Mouse (Mus musculus) right cerebral cortex, postnatal 4 days (tissue): ENCODE results near the gene Gm47283.
"Not testable (repeated sequence)": the region's sequence is repeated elsewhere in the genome, so short reads cannot be mapped to it uniquely, and the experiment has no call there.

Experiments
- DNase-seq: peaks from one replicate; pipeline ENCODE4 v3.0.0-alpha.2; 2022

Gene Gm47283

DNA sequence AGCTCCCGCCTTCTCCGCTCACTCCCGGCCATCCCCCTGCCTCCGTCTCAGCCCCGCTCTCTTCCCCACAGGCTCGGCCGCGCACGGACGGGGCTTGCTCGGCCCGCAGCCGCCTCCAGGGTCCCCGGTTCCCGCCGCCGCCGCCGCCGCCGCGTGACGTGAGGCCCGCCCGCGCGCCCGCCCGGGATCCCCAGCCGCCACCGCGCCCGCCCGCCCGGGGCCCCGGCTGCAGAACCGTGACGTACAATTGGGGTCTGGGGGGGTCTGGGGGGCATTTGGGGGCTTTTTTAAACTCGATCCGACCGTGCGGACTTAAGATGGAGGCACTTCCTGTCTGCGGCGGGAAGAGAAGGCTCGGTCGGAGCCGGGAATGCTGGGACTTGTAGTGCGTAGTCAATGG is at the start of gene Gm47283:
Gm47283 (plus strand) TSS at position 301 of the 400 bp plus-strand sequence.
- not testable (repeated sequence) for DNase-seq

DNA sequence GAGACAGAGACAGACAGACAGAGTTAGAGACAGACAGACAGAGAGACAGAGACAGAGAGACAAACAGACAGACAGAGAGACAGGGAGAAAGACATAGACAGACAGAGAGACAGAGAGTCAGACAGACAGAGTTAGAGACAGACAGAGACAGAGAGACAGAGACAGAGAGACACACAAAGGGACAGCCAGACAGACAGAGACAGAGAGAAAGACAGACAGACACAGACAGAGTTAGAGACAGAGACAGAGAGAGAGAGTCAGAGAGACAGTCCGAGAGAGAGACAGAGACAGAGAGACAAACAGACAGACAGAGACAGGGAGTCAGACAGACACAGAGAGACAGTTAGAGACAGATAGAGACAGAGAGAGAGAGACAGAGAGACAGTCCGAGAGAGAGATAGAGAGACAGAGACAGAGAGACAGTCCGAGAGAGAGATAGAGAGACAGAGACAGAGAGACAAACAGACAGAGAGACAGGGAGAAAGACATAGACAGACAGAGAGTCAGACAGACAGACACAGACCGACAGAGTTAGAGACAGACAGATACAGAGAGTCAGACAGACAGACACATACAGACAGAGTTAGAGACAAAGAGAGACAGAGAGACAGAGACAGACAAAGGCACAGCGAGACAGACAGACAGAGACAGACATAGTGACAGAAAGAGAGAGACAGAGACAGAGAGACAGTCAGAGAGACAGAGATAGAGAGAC is 49.2 kb upstream of the Gm47283 start:
- DNase-seq = not testable (repeated sequence)

DNA sequence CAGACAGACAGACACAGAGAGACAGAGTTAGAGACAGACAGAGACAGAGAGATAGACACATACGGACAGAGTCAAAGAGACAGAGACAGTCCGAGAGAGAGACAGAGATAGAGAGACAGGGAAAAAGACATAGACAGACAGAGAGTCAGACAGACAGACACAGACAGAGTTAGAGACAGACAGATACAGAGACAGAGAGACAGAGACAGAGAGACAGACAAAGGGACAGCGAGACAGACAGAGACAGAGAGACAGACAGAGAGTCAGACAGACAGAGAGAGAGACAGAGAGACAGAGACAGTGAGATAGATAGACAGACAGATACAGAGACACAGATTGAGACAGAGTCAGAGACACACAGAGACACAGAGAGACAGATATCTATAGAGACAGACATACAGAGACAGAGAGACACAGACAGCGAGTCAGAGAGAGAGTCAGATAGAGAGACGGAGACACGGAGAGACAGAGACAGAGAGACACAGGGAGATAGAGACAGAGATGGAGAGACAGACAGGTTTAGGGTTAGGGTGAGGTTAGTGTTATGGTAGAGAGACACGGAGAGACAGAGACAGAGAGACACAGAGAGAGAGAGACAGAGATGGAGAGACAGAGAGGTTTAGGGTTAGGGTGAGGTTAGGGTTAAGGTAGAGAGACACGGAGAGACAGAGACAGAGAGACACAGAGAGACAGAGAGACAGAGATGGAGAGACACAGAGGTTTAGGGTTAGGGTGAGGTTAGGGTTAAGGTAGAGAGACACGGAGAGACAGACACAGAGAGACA is 48.1 kb upstream of the Gm47283 start:
- not testable (repeated sequence) for DNase-seq

DNA sequence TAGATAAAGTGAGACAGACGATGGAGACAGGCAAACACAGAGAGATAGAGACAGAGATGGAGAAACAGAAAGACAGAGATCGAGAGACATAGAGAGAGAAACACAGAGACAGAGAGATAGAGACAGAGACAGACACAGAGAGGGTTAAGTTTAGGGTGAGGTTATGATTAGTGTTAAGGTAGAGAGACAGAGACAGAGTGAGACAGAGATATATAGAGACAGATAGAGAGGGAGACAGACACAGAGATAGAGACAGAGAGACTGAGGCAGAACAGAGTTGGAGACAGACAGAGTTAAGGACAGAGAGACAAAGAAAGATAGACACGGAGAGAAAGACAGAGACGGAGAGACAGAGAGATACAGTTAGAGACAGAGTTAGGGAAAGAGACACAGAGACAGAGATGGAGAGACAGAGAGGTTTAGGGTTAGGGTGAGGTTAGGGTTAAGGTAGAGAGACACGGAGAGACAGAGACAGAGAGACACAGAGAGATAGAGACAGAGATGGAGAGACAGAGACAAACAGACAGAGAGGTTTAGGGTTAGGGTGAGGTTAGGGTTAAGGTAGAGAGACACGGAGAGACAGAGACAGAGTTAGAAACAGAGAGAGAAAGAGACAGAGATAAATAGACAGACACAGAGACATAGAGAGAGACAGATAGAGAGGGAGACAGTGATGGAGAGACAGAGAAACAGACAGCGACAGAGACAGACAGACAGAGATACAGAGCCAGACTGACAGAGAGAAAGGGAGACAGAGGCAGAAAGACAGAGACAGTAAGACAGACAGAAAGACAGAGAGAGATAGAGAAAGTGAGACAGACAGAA is 46.7 kb upstream of the Gm47283 start:
- DNase-seq = no peak

DNA sequence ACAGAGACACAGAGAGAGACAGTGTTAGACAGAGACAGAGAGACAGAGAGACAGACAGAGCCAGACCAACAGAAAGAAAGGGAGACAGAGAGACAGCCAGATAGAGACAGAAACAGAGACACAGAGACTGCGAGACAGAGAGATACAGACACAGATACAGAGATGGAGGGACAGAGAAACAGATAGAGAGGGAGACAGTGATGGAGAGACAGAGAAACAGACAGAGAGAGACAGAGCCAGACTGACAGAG is 46.2 kb upstream of the Gm47283 start:
- DNase-seq = no peak

DNA sequence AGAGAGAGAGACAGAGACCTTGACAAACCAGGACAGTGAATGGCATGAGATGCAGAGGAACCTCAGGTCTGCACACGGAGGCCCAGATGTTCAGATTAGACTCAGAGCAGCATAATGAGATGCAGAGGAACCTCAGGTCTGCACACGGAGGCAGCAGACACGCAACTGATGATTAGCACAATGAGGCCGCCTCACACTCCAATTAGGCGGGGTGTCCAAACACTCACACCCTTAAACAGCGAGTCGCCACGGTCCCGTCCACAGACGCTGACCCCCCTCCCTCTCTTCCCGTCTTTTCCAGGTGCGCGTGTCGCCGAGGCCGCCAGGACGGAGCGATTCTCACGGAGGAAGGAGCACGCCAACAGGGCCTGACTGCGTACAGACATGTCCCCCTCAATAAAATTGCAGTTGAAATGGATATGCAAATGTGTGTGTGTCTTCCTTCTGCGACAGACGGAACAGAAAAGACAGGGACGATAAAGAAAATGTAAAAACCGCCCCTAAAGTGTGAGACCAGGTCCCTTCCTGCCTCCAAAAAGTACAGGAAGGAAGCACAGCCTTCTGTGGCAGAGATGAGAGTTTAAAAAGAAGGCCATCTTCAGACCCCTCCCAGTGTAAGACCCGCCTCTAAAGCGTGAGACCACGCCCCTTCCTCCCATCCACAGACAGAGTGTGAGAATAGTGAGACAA is 45.6 kb upstream of the Gm47283 start:
- DNase-seq = peak; percentile 50

DNA sequence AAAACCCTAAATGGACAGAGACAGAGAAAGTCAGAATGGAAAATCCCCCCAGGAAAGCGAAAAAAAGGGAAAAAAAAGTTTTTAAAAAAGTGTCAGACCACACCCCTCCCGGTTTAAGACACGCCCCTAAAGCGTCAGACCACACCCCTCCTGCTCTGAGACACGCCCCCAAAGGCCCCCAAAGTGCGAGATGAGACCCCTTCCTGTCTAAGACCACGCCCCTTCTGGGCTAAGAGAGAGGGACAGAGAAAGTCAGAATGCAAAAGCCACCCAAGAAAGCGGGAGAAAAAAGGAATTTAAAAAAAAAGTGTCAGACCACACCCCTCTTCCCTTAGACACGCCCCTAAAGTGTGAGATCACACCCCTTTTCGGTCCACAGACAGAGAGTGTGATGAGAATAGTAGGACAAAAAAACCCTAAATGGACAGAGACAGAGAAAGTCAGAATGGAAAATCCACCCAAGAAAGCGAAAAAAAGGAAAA is 45.0 kb upstream of the Gm47283 start:
- DNase-seq = peak; percentile 48

DNA sequence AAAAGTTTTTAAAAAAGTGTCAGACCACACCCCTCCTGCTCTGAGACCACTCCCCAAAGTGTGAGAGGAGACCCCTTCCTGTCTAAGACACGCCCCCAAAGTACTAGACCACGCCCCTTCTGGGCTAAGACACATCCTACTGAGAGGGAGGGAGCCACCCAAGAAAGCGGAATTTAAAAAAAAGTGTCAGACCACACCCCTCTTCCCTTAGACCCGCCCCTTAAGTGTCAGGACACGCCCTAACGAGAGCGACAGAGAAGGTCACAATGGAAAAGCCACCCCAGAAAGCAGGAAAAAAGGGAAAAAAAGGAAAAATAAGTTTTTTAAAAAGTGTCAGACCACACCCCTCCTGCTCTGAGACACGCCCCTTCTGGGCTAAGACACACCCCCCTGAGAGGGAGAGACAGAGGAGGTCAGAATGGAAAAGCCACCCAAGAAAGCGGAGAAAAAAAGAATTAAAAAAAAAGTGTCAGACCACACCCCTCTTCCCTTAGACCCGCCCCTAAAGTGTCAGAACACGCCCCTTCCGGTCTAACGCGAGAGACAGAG is 44.5 kb upstream of the Gm47283 start:
- DNase-seq = peak; percentile 37

DNA sequence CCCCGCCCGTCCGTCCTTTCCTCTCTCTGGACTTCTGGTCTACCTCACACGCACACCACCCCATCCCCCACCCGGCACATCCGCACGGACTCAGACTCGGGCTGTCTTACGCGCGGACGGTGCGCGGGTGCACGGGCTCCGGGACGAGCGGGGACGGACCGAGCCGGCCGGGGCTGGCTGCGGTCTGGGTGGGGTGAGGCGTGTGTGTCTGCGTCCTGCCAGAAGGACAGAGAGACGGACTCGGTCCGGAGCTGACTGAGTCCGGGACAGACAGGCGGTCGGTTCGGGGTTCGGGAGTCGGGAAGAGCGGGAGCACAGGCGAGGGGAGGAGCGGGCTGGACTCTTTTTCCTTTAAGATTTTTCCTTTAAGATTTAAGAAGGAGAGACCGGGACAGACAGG is 43.5 kb upstream of the Gm47283 start:
- peak; percentile 40 for DNase-seq

DNA sequence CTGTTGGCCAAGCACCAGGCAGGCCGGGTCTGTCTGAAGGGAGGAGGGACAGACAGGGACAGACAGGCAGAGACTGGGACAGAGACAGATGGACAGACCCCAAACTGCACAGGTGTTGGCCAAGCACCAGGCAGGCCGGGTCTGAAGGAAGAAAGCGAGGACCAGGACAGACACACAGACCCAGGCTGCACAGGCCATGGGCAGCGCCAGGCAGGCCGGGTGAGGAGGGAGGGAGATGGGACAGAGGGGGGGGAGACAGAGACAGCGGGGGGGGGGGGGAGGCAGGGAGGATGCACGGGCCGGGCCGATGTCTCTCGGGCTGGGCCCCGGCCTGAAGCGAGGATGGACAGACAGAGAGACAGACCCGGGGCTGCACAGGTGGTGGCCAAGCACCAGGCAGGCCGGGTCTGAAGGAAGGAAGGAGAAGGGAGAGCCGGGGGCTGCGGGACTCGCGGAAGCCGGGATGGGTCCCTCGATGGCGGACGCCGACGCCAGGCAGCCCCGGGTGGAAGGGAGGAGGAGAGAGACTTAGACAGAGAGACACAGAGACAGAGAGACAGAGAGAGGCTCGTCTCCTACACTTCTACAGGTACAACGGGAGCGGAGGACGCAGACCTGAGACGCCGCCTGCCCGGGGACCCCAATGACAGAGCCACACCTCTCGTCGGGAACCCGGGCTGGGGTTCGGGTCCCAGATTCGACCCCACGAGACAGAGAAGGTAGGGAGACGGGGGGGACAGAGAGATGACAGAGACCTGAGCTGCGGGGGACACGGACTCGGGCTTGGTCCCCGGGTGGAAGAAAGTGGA is 42.9 kb upstream of the Gm47283 start:
- peak; percentile 69 for DNase-seq

DNA sequence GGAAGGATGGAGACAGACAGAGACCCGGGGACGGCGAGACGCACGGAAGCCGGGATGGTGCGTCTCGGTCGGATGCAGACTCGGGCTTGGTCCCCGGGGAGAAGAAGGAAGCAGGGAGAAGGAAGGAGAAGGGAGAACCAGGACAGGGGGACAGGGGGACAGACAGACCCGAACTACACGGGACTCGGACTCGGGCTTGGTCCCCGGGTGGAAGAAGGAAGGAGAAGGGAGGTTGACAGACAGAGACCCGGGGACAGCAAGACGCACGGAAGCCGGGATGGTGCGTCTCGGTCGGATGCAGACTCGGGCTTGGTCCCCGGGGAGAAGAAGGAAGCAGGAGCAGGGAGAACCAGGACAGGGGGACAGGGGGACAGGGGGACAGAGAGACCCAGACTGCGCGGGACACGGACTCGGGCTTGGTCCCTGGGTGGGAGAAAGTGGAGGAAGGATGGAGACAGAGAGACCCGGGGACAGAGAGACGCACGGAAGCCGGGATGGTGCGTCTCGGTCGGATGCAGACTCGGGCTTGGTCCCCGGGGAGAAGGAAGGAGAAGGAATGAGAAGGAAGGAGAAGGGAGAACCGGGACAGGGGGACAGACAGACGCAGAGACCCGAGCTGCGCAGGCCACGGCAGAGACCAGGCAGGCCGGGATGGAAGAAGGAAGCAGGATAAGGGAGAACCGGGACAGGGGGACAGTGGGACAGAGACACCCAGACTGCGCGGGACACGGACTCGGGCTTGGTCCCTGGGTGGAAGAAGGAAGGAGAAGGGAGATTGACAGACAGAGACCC is 42.1 kb upstream of the Gm47283 start:
- not testable (repeated sequence) for DNase-seq

DNA sequence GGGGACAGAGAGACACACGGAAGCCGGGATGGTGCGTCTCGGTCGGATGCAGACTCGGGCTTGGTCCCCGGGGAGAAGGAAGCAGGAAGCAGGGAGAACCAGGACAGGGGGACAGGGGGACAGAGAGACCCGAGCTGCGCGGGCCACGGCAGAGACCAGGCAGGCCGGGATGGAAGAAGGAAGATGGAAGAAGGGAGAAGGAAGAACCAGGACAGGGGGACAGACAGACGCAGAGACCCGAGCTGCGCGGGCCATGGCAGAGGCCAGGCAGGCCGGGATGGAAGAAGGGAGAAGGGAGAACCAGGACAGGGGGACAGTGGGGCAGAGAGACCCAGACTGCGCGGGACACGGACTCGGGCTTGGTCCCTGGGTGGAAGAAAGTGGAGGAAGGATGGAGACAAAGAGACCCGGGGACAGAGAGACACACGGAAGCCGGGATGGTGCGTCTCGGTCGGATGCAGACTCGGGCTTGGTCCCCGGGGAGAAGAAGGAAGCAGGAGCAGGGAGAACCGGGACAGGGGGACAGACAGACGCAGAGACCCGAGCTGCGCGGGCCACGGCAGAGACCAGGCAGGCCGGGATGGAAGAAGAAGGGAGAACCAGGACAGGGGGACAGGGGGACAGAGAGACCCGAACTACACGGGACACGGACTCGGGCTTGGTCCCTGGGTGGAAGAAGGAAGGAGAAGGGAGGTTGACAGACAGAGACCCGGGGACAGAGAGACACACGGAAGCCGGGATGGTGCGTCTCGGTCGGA is 41.3 kb upstream of the Gm47283 start:
- peak; percentile 39 for DNase-seq

DNA sequence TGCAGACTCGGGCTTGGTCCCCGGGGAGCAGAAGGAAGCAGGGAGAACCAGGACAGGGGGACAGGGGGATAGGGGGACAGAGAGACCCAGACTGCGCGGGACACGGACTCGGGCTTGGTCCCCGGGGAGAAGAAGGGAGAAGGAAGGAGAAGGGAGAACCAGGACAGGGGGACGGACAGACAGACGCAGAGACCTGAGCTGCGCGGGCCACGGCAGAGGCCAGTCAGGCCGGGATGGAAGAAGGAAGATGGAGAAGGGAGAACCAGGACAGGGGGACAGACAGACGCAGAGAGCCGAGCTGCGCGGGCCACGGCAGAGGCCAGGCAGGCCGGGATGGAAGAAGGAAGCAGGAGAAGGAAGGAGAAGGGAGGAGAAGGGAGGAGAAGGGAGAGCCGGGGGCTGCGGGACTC is 40.7 kb upstream of the Gm47283 start:
- DNase-seq = no peak

DNA sequence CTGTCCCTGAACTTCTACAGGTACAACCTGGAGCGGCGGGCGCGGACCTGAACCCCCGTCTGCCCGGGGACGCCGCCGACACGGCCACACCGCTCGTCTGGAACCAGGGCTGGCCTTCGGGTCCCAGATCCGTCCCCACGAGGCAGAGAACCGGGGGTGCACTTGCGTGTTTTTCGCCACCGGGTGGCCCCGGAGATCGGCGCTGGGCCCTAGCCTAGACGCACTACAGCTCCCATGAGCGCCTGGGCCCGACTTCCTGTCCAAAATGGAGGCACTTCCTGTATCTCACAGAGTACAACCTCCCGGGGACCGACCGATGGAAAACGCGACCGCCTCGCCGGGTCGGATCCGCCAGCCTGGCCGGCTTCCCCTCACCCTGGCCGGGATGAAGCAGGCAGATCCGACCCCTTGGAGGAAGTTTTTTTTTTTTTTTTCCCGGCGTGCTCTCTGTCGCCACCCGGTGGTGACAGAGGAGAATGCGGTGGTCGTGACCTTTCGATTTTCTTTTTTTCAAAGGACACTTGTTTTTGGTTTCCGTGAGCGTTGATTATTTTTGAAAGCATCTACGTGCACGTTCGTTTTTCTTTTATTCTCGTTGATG is 40.1 kb upstream of the Gm47283 start:
- peak; percentile 94 for DNase-seq

DNA sequence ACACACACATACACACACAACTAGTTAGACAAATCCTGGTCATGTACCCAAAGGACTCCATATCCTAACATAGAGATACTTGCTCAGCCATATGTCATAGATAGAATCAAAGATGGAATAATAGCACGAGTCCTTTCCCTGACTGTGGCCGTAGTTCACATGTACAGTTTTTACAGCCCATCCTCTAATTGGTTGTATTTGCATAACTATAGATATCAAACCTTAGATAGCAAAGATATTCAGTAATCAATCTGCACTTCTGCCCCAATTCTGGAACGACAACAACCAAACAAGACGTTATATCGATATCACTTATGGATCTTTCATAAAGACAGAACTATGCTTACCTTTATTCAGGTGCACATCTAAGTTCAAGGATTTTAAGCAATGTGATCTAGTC is 39.3 kb upstream of the Gm47283 start:
- DNase-seq = not testable (repeated sequence)

DNA sequence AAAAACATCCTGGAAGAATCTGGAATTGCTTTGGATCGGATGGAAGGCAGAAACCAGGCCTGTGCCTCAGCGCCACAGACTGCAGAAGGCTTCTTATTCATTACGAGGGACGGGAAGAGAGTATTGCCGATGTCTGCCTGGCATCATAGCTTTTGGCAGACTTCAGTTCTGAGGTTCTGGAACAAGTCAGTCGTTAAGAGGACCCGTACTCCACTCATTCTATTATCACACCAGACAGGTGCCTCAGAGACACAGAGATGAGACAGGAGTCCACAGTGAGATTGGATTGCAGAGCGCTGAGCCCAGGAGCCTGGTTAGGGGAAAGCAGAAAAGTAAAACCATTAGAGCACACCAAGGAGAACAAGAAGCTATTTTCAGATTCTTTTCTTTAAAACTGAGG is 29.8 kb upstream of the Gm47283 start, which contains the start of gene Gm21860:
Gm21860 (minus strand) TSS at position 101 of the 400 bp plus-strand sequence.
- not testable (repeated sequence) for DNase-seq

DNA sequence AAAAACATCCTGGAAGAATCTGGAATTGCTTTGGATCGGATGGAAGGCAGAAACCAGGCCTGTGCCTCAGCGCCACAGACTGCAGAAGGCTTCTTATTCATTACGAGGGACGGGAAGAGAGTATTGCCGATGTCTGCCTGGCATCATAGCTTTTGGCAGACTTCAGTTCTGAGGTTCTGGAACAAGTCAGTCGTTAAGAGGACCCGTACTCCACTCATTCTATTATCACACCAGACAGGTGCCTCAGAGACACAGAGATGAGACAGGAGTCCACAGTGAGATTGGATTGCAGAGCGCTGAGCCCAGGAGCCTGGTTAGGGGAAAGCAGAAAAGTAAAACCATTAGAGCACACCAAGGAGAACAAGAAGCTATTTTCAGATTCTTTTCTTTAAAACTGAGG is 54.5 kb downstream of the Gm47283 start, which contains the start of gene Gm21748:
Gm21748 (minus strand) TSS at position 101 of the 400 bp plus-strand sequence.
- DNase-seq = not testable (repeated sequence)
